Mouse (Mus musculus): Measurements from ENCODE around the gene Wdr54. TPM values are rescaled to one million over a fixed set of nuclear protein-coding genes. Genes with fewer than 3 reads are reported as not detected.
A peak's percentile ranks its signal among the peaks of the same experiment; 100 is the strongest.

Wdr54 gene
- total and polyA plus RNA-seq, 2 experiments from 2014 or later, result 1.1 to 5.5 TPM

DNA sequence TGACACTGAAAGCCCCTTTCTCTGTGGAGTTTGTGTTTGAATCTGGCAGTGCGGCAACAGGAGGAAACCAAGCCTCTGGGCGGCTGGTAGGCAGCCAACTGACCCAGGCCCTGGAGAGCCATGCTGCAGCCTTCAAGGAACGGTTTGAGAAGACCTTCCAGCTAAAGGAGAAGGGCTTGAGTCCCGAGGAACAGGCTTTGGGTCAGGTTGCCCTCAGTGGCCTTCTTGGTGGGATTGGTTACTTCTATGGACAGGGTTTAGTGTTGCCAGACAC is 39.1 kb downstream of the Wdr54 start:
- 90% methylated on average over 4 of the region's 4 CpGs for WGBS
- Histone ChIP-seq H3K27me3 (ENCODE audit: control insufficient read depth, insufficient read depth, low read length) (no peaks in the 10 kb centered on the region), H3K9me3 (replicated peaks; ENCODE audit: control insufficient read depth, low read length) (no peaks in the 10 kb centered on the region), H3K27ac (ENCODE audit: low read depth) (no peak overlapping the region), H3K36me3 (replicated peaks; ENCODE audit: control insufficient read depth, insufficient read depth, low read length) (peaks cover 15% of the 10 kb centered on the region), H3K4me2 (ENCODE audit: low read depth, low read length) (no peak overlapping the region), H3K4me1 (ENCODE audit: control insufficient read depth, insufficient read depth) (peaks cover 14% of the 10 kb centered on the region; the same call in 1 of the 2 replicates), H3K9ac (replicated peaks; ENCODE audit: low read depth, low read length) (no peak overlapping the region), H3K4me3 (ENCODE audit: low read depth, low read length) (no peak overlapping the region)
- DNase-seq (ENCODE audit: low spot score) (no peak), ATAC-seq (ENCODE audit: insufficient read depth, low read depth) (no peak)
- TF ChIP-seq CTCF (IDR thresholded peaks at IDR 0.05; ENCODE audit: low read depth), result no peak
- TF ChIP-seq EP300 (IDR thresholded peaks at IDR 0.05; ENCODE audit: low read depth), result no peak

DNA sequence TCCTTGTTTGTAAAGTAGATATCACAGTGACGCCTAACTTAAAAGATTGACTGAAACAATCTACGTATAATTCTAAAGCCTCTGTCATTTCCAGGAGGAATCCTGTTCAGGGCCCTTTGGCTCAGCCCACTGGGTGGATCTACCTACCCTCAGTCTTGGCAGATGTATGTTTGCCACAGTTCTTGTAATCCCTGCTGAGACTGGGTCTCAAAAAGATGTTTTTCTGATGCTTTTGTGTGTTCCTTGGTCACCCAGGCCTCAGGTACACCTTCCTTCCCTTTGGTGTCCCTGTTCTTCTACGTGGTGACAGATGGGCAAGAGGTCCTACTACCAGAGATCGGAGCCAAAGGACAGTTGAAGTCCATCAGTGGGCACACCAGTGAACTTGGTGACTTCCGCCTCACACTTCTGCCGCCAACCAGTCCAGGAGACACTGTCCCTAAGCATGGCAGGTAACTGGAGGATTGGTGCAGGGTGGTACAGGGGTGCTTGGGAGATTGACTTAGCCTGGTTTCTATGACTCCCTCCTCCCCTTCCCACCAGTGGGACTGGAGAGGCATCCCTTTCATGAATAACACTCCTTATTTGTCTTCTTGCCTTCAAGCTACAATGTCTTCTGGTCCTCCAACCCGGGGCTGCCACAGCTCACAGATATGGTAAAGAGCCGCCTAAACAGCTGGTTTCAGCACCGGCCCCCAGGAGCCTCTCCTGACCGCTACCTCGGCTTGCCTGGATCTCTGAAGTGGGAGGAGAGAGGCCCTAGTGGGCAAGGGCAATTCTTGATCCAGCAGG is 39.6 kb downstream of the Wdr54 start:
- Histone ChIP-seq H3K9me3 (replicated peaks; ENCODE audit: control insufficient read depth, low read length) (no peaks in the 10 kb centered on the region), H3K4me3 (ENCODE audit: low read depth, low read length) (peak overlapping the region; percentile 64), H3K4me2 (ENCODE audit: low read depth, low read length) (peak overlapping the region; percentile 84), H3K4me1 (ENCODE audit: control insufficient read depth, insufficient read depth) (peaks cover 15% of the 10 kb centered on the region), H3K27ac (ENCODE audit: low read depth) (no peak overlapping the region), H3K9ac (replicated peaks; ENCODE audit: low read depth, low read length) (peak overlapping the region; percentile 61), H3K27me3 (ENCODE audit: control insufficient read depth, insufficient read depth, low read length) (no peaks in the 10 kb centered on the region), H3K36me3 (replicated peaks; ENCODE audit: control insufficient read depth, insufficient read depth, low read length) (peaks cover 15% of the 10 kb centered on the region)
- WGBS, result 69% methylated on average over 11 of the region's 11 CpGs
- ATAC-seq (ENCODE audit: insufficient read depth, low read depth) (no peak), DNase-seq (ENCODE audit: low spot score) (no peak)
- no peak for TF ChIP-seq EP300 (IDR thresholded peaks at IDR 0.05; ENCODE audit: low read depth)
- no peak for TF ChIP-seq CTCF (IDR thresholded peaks at IDR 0.05; ENCODE audit: low read depth)

DNA sequence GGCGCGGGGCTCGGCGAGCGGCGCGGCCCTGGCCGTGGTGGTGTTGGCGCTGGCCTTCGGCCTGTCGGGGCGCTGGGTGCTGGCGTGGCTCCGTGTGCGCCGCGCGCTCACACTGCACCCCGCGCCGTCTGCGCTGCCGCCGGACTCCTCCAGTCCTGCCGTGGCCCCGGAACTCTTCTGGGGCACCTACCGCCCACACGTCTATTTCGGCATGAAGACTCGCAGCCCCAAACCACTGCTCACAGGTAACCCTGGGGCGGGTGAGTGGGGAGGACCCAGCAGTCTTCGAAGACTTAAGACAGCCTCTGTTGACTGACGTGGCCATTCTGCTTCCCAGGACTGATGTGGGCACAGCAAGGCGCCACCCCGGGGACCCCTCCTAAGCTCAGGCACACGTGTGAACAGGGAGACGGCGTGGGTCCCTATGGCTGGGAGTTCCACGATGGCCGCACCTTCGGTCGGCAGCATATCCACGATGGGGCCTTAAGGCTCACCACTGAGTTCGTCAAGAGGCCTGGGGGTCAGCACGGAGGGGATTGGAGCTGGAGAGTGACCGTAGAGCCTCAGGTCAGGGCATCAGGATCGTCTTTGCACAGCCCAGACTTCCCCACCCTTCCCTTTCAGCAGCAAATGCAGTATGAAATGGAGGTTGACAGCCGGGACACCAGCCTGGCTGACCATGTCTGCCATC is 40.4 kb downstream of the Wdr54 start:
- H3K27me3 ChIP-seq (ENCODE audit: control insufficient read depth, insufficient read depth, low read length), result no peaks in the 10 kb centered on the region
- H3K9ac ChIP-seq (replicated peaks; ENCODE audit: low read depth, low read length), result peak overlapping the region; percentile 61
- under 1% methylated on average over 33 of the region's 48 CpGs for WGBS
- peak overlapping the region; percentile 64 for H3K4me3 ChIP-seq (ENCODE audit: low read depth, low read length)
- H3K9me3 ChIP-seq (replicated peaks; ENCODE audit: control insufficient read depth, low read length), result no peaks in the 10 kb centered on the region
- peak; percentile 61 for ATAC-seq (ENCODE audit: insufficient read depth, low read depth)
- peaks cover 15% of the 10 kb centered on the region for H3K4me1 ChIP-seq (ENCODE audit: control insufficient read depth, insufficient read depth)
- H3K27ac ChIP-seq (ENCODE audit: low read depth), result peak overlapping the region; percentile 73
- DNase-seq (ENCODE audit: low spot score), result no peak
- H3K36me3 ChIP-seq (replicated peaks; ENCODE audit: control insufficient read depth, insufficient read depth, low read length), result peaks cover 20% of the 10 kb centered on the region
- TF ChIP-seq CTCF (IDR thresholded peaks at IDR 0.05; ENCODE audit: low read depth) (no peak), EP300 (IDR thresholded peaks at IDR 0.05; ENCODE audit: low read depth) (no peak)
- peak overlapping the region; percentile 84 for H3K4me2 ChIP-seq (ENCODE audit: low read depth, low read length)

DNA sequence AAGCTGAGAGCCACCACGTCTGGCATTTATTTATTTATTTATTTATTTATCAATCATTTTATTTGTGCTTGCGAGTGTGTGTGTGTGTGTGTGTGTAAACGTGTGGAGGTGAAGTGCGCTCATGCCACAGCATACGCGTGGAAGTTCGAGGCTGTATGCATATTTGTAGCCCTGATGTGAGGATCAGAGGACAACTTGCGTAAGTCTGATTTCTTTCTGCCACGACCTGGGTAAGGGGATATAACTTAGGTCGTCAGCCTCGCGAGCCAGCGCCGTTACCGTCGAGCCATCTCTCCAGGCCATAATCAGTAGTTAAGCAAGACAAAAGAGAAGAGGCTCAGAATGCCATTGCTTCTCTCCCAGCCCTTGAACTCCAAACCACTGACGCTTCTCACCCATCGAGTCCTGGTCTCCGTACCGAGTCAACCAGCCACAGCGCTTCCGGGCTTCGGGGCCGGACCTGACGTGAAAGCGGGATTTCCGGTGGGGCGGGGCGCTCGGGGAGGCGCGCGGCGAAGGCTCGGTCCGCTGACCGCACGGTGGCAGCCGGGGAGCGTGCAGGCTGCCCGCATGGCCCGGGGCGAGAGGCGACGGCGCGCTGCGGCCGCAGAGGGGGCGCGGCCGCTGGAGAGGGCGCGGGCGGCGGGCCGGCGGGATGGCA is 41.1 kb downstream of the Wdr54 start, which contains the start of gene Mogs:
Gene Mogs (plus strand): TSS at position 486 of the 661 bp plus-strand sequence.
- H3K9me3 ChIP-seq (replicated peaks; ENCODE audit: control insufficient read depth, low read length), result no peaks in the 10 kb centered on the region
- under 1% methylated on average over 44 of the region's 58 CpGs for WGBS
- H3K27me3 ChIP-seq (ENCODE audit: control insufficient read depth, insufficient read depth, low read length), result no peaks in the 10 kb centered on the region
- peaks cover 21% of the 10 kb centered on the region for H3K36me3 ChIP-seq (replicated peaks; ENCODE audit: control insufficient read depth, insufficient read depth, low read length)
- H3K4me3 ChIP-seq (ENCODE audit: low read depth, low read length), result peak within 1 kb of the TSS; percentile 64
- ATAC-seq (ENCODE audit: insufficient read depth, low read depth), result peak; percentile 92
- H3K4me2 ChIP-seq (ENCODE audit: low read depth, low read length), result peak within 1 kb of the TSS; percentile 84
- peak; percentile 87 for DNase-seq (ENCODE audit: low spot score)
- H3K4me1 ChIP-seq (ENCODE audit: control insufficient read depth, insufficient read depth), result peaks cover 13% of the 10 kb centered on the region
- peak within 1 kb of the TSS; percentile 61 for H3K9ac ChIP-seq (replicated peaks; ENCODE audit: low read depth, low read length)
- H3K27ac ChIP-seq (ENCODE audit: low read depth), result peak within 1 kb of the TSS; percentile 73
- TF ChIP-seq EP300 (IDR thresholded peaks at IDR 0.05; ENCODE audit: low read depth) (no peak), CTCF (IDR thresholded peaks at IDR 0.05; ENCODE audit: low read depth) (peak; percentile 38; the same call in 1 of the 2 replicates)

DNA sequence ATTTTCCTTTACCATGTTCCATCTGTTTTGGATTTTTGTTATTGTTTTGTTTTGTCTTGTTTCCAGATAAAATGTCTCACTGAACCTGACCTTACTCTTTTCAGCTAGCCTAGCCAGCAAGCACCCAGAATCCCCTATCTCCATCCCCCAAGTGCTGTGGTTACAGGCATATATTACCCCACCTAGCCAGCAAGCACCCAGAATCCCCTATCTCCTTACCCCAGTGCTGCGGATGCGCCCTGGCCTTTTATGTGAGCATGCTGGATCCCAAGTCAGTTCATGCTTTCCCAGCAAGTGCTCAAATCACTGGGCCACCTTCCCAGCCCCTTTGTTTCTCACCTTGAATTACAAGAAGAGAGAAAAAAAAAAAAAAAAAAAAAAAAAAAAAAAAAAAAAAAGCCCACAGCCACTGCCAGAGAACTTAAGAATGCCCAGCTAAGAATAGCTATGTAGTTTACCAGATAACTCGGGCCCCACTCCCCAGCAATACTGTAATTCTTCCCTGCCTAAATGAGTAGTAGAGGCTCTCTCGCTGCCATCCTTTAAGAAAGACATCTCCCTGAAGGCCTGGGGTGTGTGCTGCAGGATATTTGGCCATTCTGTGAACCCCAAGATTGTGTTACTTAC is 44.6 kb downstream of the Wdr54 start:
- Histone ChIP-seq H3K4me2 (ENCODE audit: low read depth, low read length) (no peak overlapping the region), H3K4me3 (ENCODE audit: low read depth, low read length) (no peak overlapping the region), H3K4me1 (ENCODE audit: control insufficient read depth, insufficient read depth) (peaks cover 27% of the 10 kb centered on the region), H3K36me3 (replicated peaks; ENCODE audit: control insufficient read depth, insufficient read depth, low read length) (peaks cover 6% of the 10 kb centered on the region; the same call in 1 of the 2 replicates), H3K9me3 (replicated peaks; ENCODE audit: control insufficient read depth, low read length) (no peaks in the 10 kb centered on the region), H3K27me3 (ENCODE audit: control insufficient read depth, insufficient read depth, low read length) (no peaks in the 10 kb centered on the region), H3K9ac (replicated peaks; ENCODE audit: low read depth, low read length) (no peak overlapping the region), H3K27ac (ENCODE audit: low read depth) (no peak overlapping the region)
- DNase-seq (ENCODE audit: low spot score) (no peak), ATAC-seq (ENCODE audit: insufficient read depth, low read depth) (no peak)
- TF ChIP-seq CTCF (IDR thresholded peaks at IDR 0.05; ENCODE audit: low read depth), result no peak
- no peak for TF ChIP-seq EP300 (IDR thresholded peaks at IDR 0.05; ENCODE audit: low read depth)
- WGBS, result 47% methylated on average over 4 of the region's 4 CpGs

All from heart, postnatal 0 days (tissue).